Mouse (Mus musculus) hindbrain, postnatal 0 days (tissue): ENCODE data around the gene Col26a1. TPM values are rescaled to one million over a fixed set of nuclear protein-coding genes. Genes with fewer than 3 reads are reported as not detected.

Source experiments
- ATAC-seq: fragments of 200-750 bp; cut with Nextera tagmentation; 2 replicates; pipeline ENCODE4 v1.8.0; 2017; ENCODE audit warnings: mild to moderate bottlenecking, moderate TSS enrichment, moderate library complexity
- DNase-seq: peaks from one replicate; pipeline ENCODE4 v3.0.0-alpha.2; 2015; ENCODE audit warnings: low spot score
- H3K27ac ChIP-seq: fragments of 300-500 bp; sonication (generic); 2 replicates; pipeline ENCODE4 v1.5.1; 2014; ENCODE audit warnings: mild to moderate bottlenecking
- H3K27me3 ChIP-seq: fragments of 300-500 bp; sonication (generic); 2 replicates; pipeline ENCODE4 v1.6.1; 2014; ENCODE audit warnings: low read length, mixed read lengths; ENCODE audit not compliant: insufficient read depth
- H3K36me3 ChIP-seq: fragments of 300-500 bp; sonication (generic); 2 replicates; pipeline ENCODE4 v1.6.1; 2014; ENCODE audit warnings: low read length, mixed read lengths; ENCODE audit not compliant: insufficient read depth
- H3K4me1 ChIP-seq: fragments of 300-500 bp; sonication (generic); 2 replicates; pipeline ENCODE4 v1.6.1; 2014; ENCODE audit warnings: antibody characterized with exemption, low read length, mixed read lengths; ENCODE audit not compliant: insufficient read depth
- H3K4me2 ChIP-seq: fragments of 300-500 bp; sonication (generic); 2 replicates; pipeline ENCODE4 v1.6.1; 2014; ENCODE audit warnings: low read depth, mild to moderate bottlenecking, low read length, moderate library complexity, mixed read lengths
- H3K4me3 ChIP-seq: fragments of 300-500 bp; sonication (generic); 2 replicates; pipeline ENCODE4 v1.5.1; 2014; ENCODE audit warnings: low read length
- H3K9ac ChIP-seq: fragments of 300-500 bp; sonication (generic); replicated peaks from 2 replicates; pipeline ENCODE4 v1.6.1; 2014; ENCODE audit warnings: mild to moderate bottlenecking, low read length, moderate library complexity, mixed read lengths
- H3K9me3 ChIP-seq: fragments of 300-500 bp; sonication (generic); 2 replicates; pipeline ENCODE4 v1.6.1; 2016; ENCODE audit warnings: low read length, mixed read lengths
- CTCF ChIP-seq: IDR thresholded peaks from 2 replicates; pipeline ENCODE4 v1.5.1; 2016; ENCODE audit warnings: antibody characterized with exemption, control low read depth, low read depth
- WGBS: fragments of 180-500 bp; shearing (Covaris S2); extraction: QIAGEN DNeasy Blood & Tissue Kit; methylation state at CpG from one replicate; pipeline ENCODE4 v1.1.7; 2014; 5-methylcytosine and 5-hydroxymethylcytosine counted together
- polyA plus RNA-seq: library from polyadenylated mRNA; unstranded; fragments of >200 nt; fragmentation: Nextera tagmentation; extraction: Ambion mirVana; gene quantifications from 2 replicates; pipeline ENCODE4 v1.2.1, GENCODE M21; 2015
- total RNA-seq: library from RNA; depleted of rRNA; stranded (reverse); fragments of >200 nt; gene quantifications from 2 replicates; pipeline ENCODE4 v1.2.3, GENCODE M21; 2014

Gene Col26a1
- total and polyA plus RNA-seq, 2 experiments from 2014 or later, result 35.6 to 56.6 TPM

- ATAC-seq (peak; percentile 83), DNase-seq (peak; percentile 92)
- WGBS, result 4% methylated on average over 38 of the region's 39 CpGs
- Histone ChIP-seq H3K4me1 (no peaks in the 10 kb centered on the region), H3K36me3 (no peaks in the 10 kb centered on the region), H3K27ac (no peak overlapping the region), H3K9me3 (no peaks in the 10 kb centered on the region), H3K4me3 (peak overlapping the region; percentile 50), H3K9ac (peak overlapping the region; percentile 52; the same call in 1 of the 2 replicates), H3K27me3 (no peaks in the 10 kb centered on the region), H3K4me2 (peak overlapping the region; percentile 80)
- peak; percentile 94 for TF ChIP-seq CTCF
Observed at GRCm38 (mm10) chr5:136881380-136882009, 1.5 kb downstream of the Col26a1 start.

- Histone ChIP-seq H3K36me3 (no peaks in the 10 kb centered on the region), H3K9ac (no peak overlapping the region), H3K4me3 (no peak overlapping the region), H3K27ac (no peak overlapping the region), H3K4me2 (no peak overlapping the region), H3K27me3 (no peaks in the 10 kb centered on the region), H3K4me1 (no peaks in the 10 kb centered on the region), H3K9me3 (no peaks in the 10 kb centered on the region)
- WGBS, result 85% methylated on average over 8 of the region's 8 CpGs
- DNase-seq, result no peak
- ATAC-seq, result no peak
- TF ChIP-seq CTCF, result no peak
Observed at GRCm38 (mm10) chr5:136880101-136880500, 2.9 kb downstream of the Col26a1 start.

- ATAC-seq (no peak), DNase-seq (no peak)
- TF ChIP-seq CTCF, result no peak
- Histone ChIP-seq H3K36me3 (no peaks in the 10 kb centered on the region), H3K27me3 (no peaks in the 10 kb centered on the region), H3K4me2 (no peak overlapping the region), H3K27ac (no peak overlapping the region), H3K9ac (no peak overlapping the region), H3K4me1 (no peaks in the 10 kb centered on the region), H3K4me3 (no peak overlapping the region), H3K9me3 (no peaks in the 10 kb centered on the region)
- WGBS, result 81% methylated on average over 10 of the region's 10 CpGs
Observed at GRCm38 (mm10) chr5:136874271-136874670, 8.7 kb downstream of the Col26a1 start.

GRCm38 (mm10) chr5:136872417-136872816, 10.6 kb downstream of the Col26a1 start:
- H3K4me2 ChIP-seq, result no peak overlapping the region
- no peak overlapping the region for H3K4me3 ChIP-seq
- no peak for ATAC-seq
- WGBS, result 84% methylated on average over 8 of the region's 8 CpGs
- no peak overlapping the region for H3K27ac ChIP-seq
- DNase-seq, result no peak
- no peaks in the 10 kb centered on the region for H3K36me3 ChIP-seq
- no peaks in the 10 kb centered on the region for H3K4me1 ChIP-seq
- H3K27me3 ChIP-seq, result no peaks in the 10 kb centered on the region
- no peak overlapping the region for H3K9ac ChIP-seq
- H3K9me3 ChIP-seq, result no peaks in the 10 kb centered on the region
- no peak for TF ChIP-seq CTCF

- Histone ChIP-seq H3K27me3 (no peaks in the 10 kb centered on the region), H3K4me1 (no peaks in the 10 kb centered on the region), H3K4me3 (no peak overlapping the region), H3K36me3 (no peaks in the 10 kb centered on the region), H3K9ac (no peak overlapping the region), H3K9me3 (no peaks in the 10 kb centered on the region), H3K27ac (no peak overlapping the region), H3K4me2 (no peak overlapping the region)
- no peak for DNase-seq
- no peak for ATAC-seq
- WGBS, result 62% methylated on average over 10 of the region's 10 CpGs
- TF ChIP-seq CTCF, result no peak
Observed at GRCm38 (mm10) chr5:136869451-136870114, 13.4 kb downstream of the Col26a1 start.

GRCm38 (mm10) chr5:136867706-136868105, 15.3 kb downstream of the Col26a1 start:
- no peaks in the 10 kb centered on the region for H3K9me3 ChIP-seq
- DNase-seq (no peak), ATAC-seq (no peak)
- no peak overlapping the region for H3K9ac ChIP-seq
- no peaks in the 10 kb centered on the region for H3K36me3 ChIP-seq
- no peak overlapping the region for H3K4me3 ChIP-seq
- H3K27me3 ChIP-seq, result no peaks in the 10 kb centered on the region
- no peak overlapping the region for H3K27ac ChIP-seq
- peaks cover 8% of the 10 kb centered on the region; the same call in 1 of the 2 replicates for H3K4me1 ChIP-seq
- TF ChIP-seq CTCF, result no peak
- 91% methylated on average over 5 of the region's 5 CpGs for WGBS
- no peak overlapping the region for H3K4me2 ChIP-seq
